Mouse (Mus musculus): ENCODE results near the gene Col27a1.

DNA sequence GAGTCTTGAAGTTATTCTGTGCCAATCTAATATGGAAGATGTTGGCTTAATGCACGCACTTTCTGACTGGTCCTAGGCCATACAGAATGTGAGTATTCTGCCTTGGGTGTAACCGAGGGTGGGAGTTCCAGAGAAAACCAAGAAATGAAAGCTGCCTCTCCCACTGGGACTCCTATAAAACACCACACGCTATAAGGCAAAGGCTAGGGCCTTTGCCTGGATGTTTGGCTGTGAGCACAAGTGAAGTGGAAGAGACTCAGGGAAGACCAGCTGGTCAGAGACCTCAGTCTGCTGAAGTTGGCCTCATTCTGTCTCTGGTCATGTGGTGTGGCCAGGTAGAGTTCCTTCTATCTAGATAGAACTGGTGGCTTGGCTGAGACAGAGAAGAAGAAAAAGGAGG lies 23.4 kb downstream of the Col27a1 start:
- no peak for TF ChIP-seq CTCF (IDR thresholded peaks at IDR 0.05)
- no peak for TF ChIP-seq EP300 (IDR thresholded peaks at IDR 0.05)
